Mouse (Mus musculus) CH12.LX (cell line): ENCODE measurements around the gene Ikbip. TPM values are rescaled to one million over a fixed set of nuclear protein-coding genes. Genes with fewer than 3 reads are reported as not detected.

ENCODE experiments used
- DNase-seq: peaks from one replicate; pipeline ENCODE4 v3.0.0-alpha.2; 2013; ENCODE audit errors: extremely low read depth
- H3K27ac ChIP-seq: 2 replicates; pipeline ENCODE4 v1.5.1; 2012; ENCODE audit warnings: low read depth, mild to moderate bottlenecking, control low read depth, moderate library complexity; ENCODE audit not compliant: insufficient read depth
- H3K27me3 ChIP-seq: replicated peaks from 2 replicates; pipeline ENCODE3; 2012; ENCODE audit warnings: inconsistent platforms
- H3K36me3 ChIP-seq, 2 experiments: replicated peaks in 1 of 2; 2 replicates each; pipeline versions ENCODE3 to v1.6.1; 2012; ENCODE audit warnings: inconsistent platforms in 1 of 2, low read length in 1 of 2, mild to moderate bottlenecking in 1 of 2, mixed read lengths in 1 of 2, moderate library complexity in 1 of 2; ENCODE audit not compliant: control insufficient read depth in 1 of 2, insufficient read depth in 1 of 2
- H3K4me1 ChIP-seq, 2 experiments: 2 replicates each; pipeline ENCODE4 v1.6.1; 2012; ENCODE audit warnings: inconsistent platforms in 1 of 2, moderate library complexity in 1 of 2; ENCODE audit not compliant: insufficient read depth in 2 of 2, control insufficient read depth in 1 of 2
- H3K4me2 ChIP-seq: 2 replicates; pipeline ENCODE4 v1.6.1; 2012; ENCODE audit warnings: low read depth, mild to moderate bottlenecking, control low read depth; ENCODE audit not compliant: poor library complexity, insufficient read depth, severe bottlenecking
- H3K4me3 ChIP-seq, 3 experiments: fragments of 150-350 bp in 1 of 3; sonication (generic) in 1 of 3; replicated peaks in 1 of 3; 2 replicates each; pipeline versions ENCODE3 to v1.5.1; 2011 to 2012; ENCODE audit warnings: low read depth in 2 of 3, low read length in 2 of 3, mild to moderate bottlenecking in 2 of 3, moderate library complexity in 2 of 3, control low read depth in 1 of 3, improper control_type of control experiment in 1 of 3, inconsistent platforms in 1 of 3, mixed read lengths in 1 of 3; ENCODE audit not compliant: poor library complexity in 1 of 3
- H3K79me2 ChIP-seq: replicated peaks from 2 replicates; pipeline ENCODE4 v1.6.1; 2012; ENCODE audit warnings: mild to moderate bottlenecking, moderate library complexity; ENCODE audit not compliant: control insufficient read depth, poor library complexity, insufficient read depth, severe bottlenecking; ENCODE audit errors: extremely low read depth
- H3K9ac ChIP-seq: 2 replicates; pipeline ENCODE4 v1.6.1; 2012; ENCODE audit warnings: low read depth, mild to moderate bottlenecking, control low read depth, moderate library complexity; ENCODE audit not compliant: insufficient read depth
- H3K9me3 ChIP-seq: replicated peaks from 2 replicates; pipeline ENCODE3; 2012; ENCODE audit warnings: low read length, inconsistent platforms, mixed read lengths
- POLR2A ChIP-seq: IDR thresholded peaks from 2 replicates; pipeline ENCODE4 v1.6.1; 2011; ENCODE audit warnings: low read depth, mild to moderate bottlenecking, improper control_type of control experiment, low read length
- ZMIZ1 ChIP-seq: IDR thresholded peaks from 2 replicates; pipeline ENCODE4 v1.6.1; 2012; ENCODE audit warnings: low read depth, mild to moderate bottlenecking, inconsistent platforms, low read length, improper control_type of control experiment
- dilution Hi-C: fragments of 300-500 bp; cut with MboI; formaldehyde crosslinking; loops from 2 replicates; pipeline ENCODE4 v1.14.3; 2020; ENCODE audit warnings: low sequenced_read_pairs; ENCODE audit not compliant: extremely low pct_unique_long_range_greater_than_20kb, extremely low pct_ligation_motif_present
- in situ Hi-C: fragments of 300-500 bp; cut with MboI; formaldehyde crosslinking; loops from 3 replicates; pipeline ENCODE4 v1.14.3; 2019; ENCODE audit warnings: low sequenced_read_pairs, low pct_ligation_motif_present, low pct_unique_long_range_greater_than_20kb, mixed read lengths
- polyA plus RNA-seq: library from polyadenylated mRNA; unstranded; fragments of >175 nt; gene quantifications from 2 replicates; pipeline ENCODE4 v1.2.1, GENCODE M21; 2012; ENCODE audit warnings: low read depth; ENCODE audit not compliant: insufficient read length
- total RNA-seq, 2 experiments: library from RNA; depleted of rRNA; stranded (reverse); fragments of 300-350 nt in 1 of 2; fragments of >200 nt in 1 of 2; gene quantifications; 2 replicates each; pipeline ENCODE4 v1.2.3; 2012 to 2014

Ikbip gene
- total and polyA plus RNA-seq, 3 experiments, result 2.1 to 7.2 (median 6.0) TPM

GRCm38 (mm10) chr10:91145413-91145812 is 62.7 kb downstream of the Ikbip start:
- dilution Hi-C loops (no loop called here), in situ Hi-C loops (loop anchor here (10.0 kb wide), 1 partner anchor 421 kb away; no protein-coding TSS in a partner anchor)
- H3K4me1 ChIP-seq, result peaks cover 0 to 28% of the 10 kb centered on the region in 2 experiments; a peak in 3 of 4 replicates
- H3K36me3 ChIP-seq, result peaks cover 30 to 48% of the 10 kb centered on the region in 2 experiments
- H3K9me3 ChIP-seq, result no peaks in the 10 kb centered on the region
- H3K4me2 ChIP-seq, result no peak overlapping the region
- 0 out of 2 replicates have a peak, but pooled peaks have one; percentile 15 for TF ChIP-seq POLR2A
- TF ChIP-seq ZMIZ1, result no peak
- H3K27me3 ChIP-seq, result no peaks in the 10 kb centered on the region
- no peak for DNase-seq
- H3K9ac ChIP-seq, result no peak overlapping the region
- no peak overlapping the region for H3K4me3 ChIP-seq
- no peak overlapping the region for H3K27ac ChIP-seq
- 0 out of 2 replicates have a peak, but pooled peaks cover 2% of the 10 kb centered on the region for H3K79me2 ChIP-seq

Other genes with a start within 250 kb of the Ikbip start
- 17.6 and 22.1 TPM in 2 replicates for gene Apaf1, start 170 bp upstream of the Ikbip start, total RNA-seq (2012; rRNA removed)
- 27.3 and 29.6 TPM in 2 replicates for gene Apaf1, start 170 bp upstream of the Ikbip start, total RNA-seq (2014; rRNA removed)
- gene Apaf1, start 170 bp upstream of the Ikbip start, polyA plus RNA-seq, result 16.0 and 18.2 TPM in 2 replicates
- gene Slc25a3, start 41.1 kb downstream of the Ikbip start, total RNA-seq (2012; rRNA removed), result 428 and 431 TPM in 2 replicates
- 509 and 560 TPM in 2 replicates for gene Slc25a3, start 41.1 kb downstream of the Ikbip start, total RNA-seq (2014; rRNA removed)
- 670 and 792 TPM in 2 replicates for gene Slc25a3, start 41.1 kb downstream of the Ikbip start, polyA plus RNA-seq
- 163 and 179 TPM in 2 replicates for gene Tmpo, start 98.4 kb downstream of the Ikbip start, total RNA-seq (2012; rRNA removed)
- gene Tmpo, start 98.4 kb downstream of the Ikbip start, total RNA-seq (2014; rRNA removed), result 467 and 525 TPM in 2 replicates
- 177 and 198 TPM in 2 replicates for gene Tmpo, start 98.4 kb downstream of the Ikbip start, polyA plus RNA-seq